Mouse (Mus musculus) neural tube, embryonic 11.5 days (tissue): ENCODE measurements around the gene Rybp. TPM values are rescaled to one million over a fixed set of nuclear protein-coding genes. Genes with fewer than 3 reads are reported as not detected.

Experiments
- ATAC-seq: fragments of 200-750 bp; cut with Nextera tagmentation; 2 replicates; pipeline ENCODE4 v1.8.0; 2017; ENCODE audit warnings: moderate number of reproducible peaks, mild to moderate bottlenecking, moderate TSS enrichment, moderate library complexity; ENCODE audit not compliant: insufficient read depth, low FRiP score, low TSS enrichment
- DNase-seq: peaks from one replicate; pipeline ENCODE4 v3.0.0-alpha.2; 2015; ENCODE audit warnings: low spot score
- H3K27ac ChIP-seq: fragments of 300-500 bp; sonication (generic); 2 replicates; pipeline ENCODE4 v1.5.1; 2014; ENCODE audit warnings: low read depth, mild to moderate bottlenecking, low read length
- H3K27me3 ChIP-seq: fragments of 300-500 bp; sonication (generic); 2 replicates; pipeline ENCODE4 v1.6.1; 2014; ENCODE audit warnings: mild to moderate bottlenecking, low read length, mixed read lengths; ENCODE audit not compliant: control insufficient read depth, insufficient read depth
- H3K36me3 ChIP-seq: fragments of 300-500 bp; sonication (generic); 2 replicates; pipeline ENCODE4 v1.6.1; 2014; ENCODE audit warnings: mild to moderate bottlenecking, low read length, moderate library complexity, mixed read lengths; ENCODE audit not compliant: control insufficient read depth, insufficient read depth
- H3K4me1 ChIP-seq: fragments of 300-500 bp; sonication (generic); 2 replicates; pipeline ENCODE4 v1.6.1; 2014; ENCODE audit warnings: low read length, mixed read lengths; ENCODE audit not compliant: control insufficient read depth, insufficient read depth
- H3K4me2 ChIP-seq: fragments of 300-500 bp; sonication (generic); 2 replicates; pipeline ENCODE4 v1.6.1; 2014; ENCODE audit warnings: low read depth, mild to moderate bottlenecking, moderate library complexity
- H3K4me3 ChIP-seq: fragments of 300-500 bp; sonication (generic); 2 replicates; pipeline ENCODE4 v1.5.1; 2014; ENCODE audit warnings: low read depth, low read length
- H3K9ac ChIP-seq: fragments of 300-500 bp; sonication (generic); 2 replicates; pipeline ENCODE4 v1.6.1; 2014; ENCODE audit warnings: mild to moderate bottlenecking, low read length
- H3K9me3 ChIP-seq: fragments of 300-500 bp; sonication (generic); 2 replicates; pipeline ENCODE4 v1.6.1; 2016; ENCODE audit warnings: low read length; ENCODE audit not compliant: control insufficient read depth
- WGBS: fragments of 180-500 bp; shearing (Covaris S2); extraction: QIAGEN DNeasy Blood & Tissue Kit; methylation state at CpG from one replicate; pipeline ENCODE4 v1.1.7; 2014; 5-methylcytosine and 5-hydroxymethylcytosine counted together
- polyA plus RNA-seq: library from polyadenylated mRNA; unstranded; fragments of >200 nt; fragmentation: Nextera tagmentation; extraction: Ambion mirVana; gene quantifications from 2 replicates; pipeline ENCODE4 v1.2.1, GENCODE M21; 2014

The Rybp gene
- polyA plus RNA-seq, 1 experiment from 2014 or later, result 12.0 TPM

DNA sequence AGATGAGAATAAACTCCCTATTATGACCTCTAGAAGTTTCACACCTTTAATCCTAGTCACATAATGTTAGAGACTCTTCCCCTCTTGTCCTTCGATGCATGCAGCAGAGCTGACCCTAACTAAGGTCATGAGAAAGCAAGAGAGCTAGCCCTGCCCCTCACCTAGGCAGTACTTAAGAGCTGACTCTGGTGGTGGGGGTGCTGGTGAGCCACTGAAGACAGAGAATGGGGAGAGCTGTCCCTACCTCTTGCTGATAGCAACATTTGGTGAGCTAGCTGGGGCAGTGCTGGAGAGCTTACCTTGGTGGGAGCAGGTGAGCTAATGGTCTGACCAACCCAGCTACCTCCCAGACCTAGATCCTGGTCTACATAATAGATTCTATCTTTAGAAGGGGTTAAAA lies 8.4 kb downstream of the Rybp start:
- no peak overlapping the region for H3K9ac ChIP-seq
- no peaks in the 10 kb centered on the region for H3K36me3 ChIP-seq
- H3K4me1 ChIP-seq, result 0 out of 2 replicates have a peak, but pooled peaks cover 2% of the 10 kb centered on the region
- no peak for DNase-seq
- no peak for ATAC-seq
- H3K27me3 ChIP-seq, result no peaks in the 10 kb centered on the region
- H3K27ac ChIP-seq, result no peak overlapping the region
- no peaks in the 10 kb centered on the region for H3K9me3 ChIP-seq
- whole genome bisulfite sequencing, result 100% methylated on average over 1 of the region's 1 CpGs
- H3K4me2 ChIP-seq, result no peak overlapping the region
- H3K4me3 ChIP-seq, result no peak overlapping the region

DNA sequence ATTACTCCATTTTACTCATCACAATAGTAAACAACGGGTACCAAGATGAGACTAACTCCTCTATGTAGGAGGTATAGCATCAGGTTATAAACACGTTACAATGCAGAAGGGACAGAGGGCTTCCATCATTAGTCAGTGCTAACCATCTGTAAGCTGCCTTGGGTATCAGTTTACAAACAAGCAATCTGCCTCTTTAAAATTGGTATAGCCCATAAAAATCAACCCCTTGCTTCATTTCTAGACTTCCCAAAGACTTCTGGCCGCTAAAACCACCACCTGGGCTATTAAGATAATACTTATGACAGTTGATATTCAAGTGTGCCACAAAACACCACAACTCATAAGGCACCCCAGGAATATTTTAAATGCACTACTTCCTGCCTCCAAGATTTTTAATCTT lies 10.9 kb downstream of the Rybp start:
- Histone ChIP-seq H3K27ac (no peak overlapping the region), H3K36me3 (no peaks in the 10 kb centered on the region), H3K9ac (no peak overlapping the region), H3K4me2 (no peak overlapping the region), H3K4me1 (0 out of 2 replicates have a peak, but pooled peaks cover 2% of the 10 kb centered on the region), H3K9me3 (no peaks in the 10 kb centered on the region), H3K27me3 (no peaks in the 10 kb centered on the region), H3K4me3 (no peak overlapping the region)
- DNase-seq, result no peak
- ATAC-seq, result no peak
- 88% methylated on average over 3 of the region's 3 CpGs for WGBS

GRCm38 (mm10) chr6:100275643-100276042 lies 11.6 kb downstream of the Rybp start:
- ATAC-seq (no peak), DNase-seq (no peak)
- no peak overlapping the region for H3K27ac ChIP-seq
- no peak overlapping the region for H3K4me2 ChIP-seq
- H3K27me3 ChIP-seq, result no peaks in the 10 kb centered on the region
- no peaks in the 10 kb centered on the region for H3K36me3 ChIP-seq
- no peak overlapping the region for H3K9ac ChIP-seq
- no peak overlapping the region for H3K4me3 ChIP-seq
- no peaks in the 10 kb centered on the region for H3K9me3 ChIP-seq
- 0 out of 2 replicates have a peak, but pooled peaks cover 2% of the 10 kb centered on the region for H3K4me1 ChIP-seq

DNA sequence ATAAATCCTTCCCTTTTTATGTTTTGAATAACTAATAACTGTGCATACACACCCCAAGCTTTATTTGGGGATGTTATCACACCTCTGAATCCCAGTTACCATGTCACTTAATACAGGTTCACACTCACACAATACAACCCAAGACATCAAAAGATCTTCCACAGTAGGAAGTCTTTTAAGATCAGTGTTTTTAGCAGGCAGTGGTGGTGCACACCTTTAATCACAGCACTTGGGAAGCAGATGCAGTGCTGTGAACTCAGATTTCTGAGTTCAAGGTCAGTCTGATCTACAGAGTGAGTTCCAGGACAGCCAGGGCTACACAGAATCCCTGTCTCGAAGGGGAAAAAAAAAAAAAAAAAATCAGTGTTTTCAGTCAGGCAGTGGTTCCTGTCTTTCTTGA lies 13.7 kb downstream of the Rybp start:
- no peak overlapping the region for H3K4me2 ChIP-seq
- H3K36me3 ChIP-seq, result no peaks in the 10 kb centered on the region
- WGBS, result 69% methylated on average over 1 of the region's 1 CpGs
- H3K4me3 ChIP-seq, result no peak overlapping the region
- no peaks in the 10 kb centered on the region for H3K4me1 ChIP-seq
- no peak overlapping the region for H3K9ac ChIP-seq
- no peak overlapping the region for H3K27ac ChIP-seq
- DNase-seq (no peak), ATAC-seq (no peak)
- H3K9me3 ChIP-seq, result no peaks in the 10 kb centered on the region
- H3K27me3 ChIP-seq, result no peaks in the 10 kb centered on the region

DNA sequence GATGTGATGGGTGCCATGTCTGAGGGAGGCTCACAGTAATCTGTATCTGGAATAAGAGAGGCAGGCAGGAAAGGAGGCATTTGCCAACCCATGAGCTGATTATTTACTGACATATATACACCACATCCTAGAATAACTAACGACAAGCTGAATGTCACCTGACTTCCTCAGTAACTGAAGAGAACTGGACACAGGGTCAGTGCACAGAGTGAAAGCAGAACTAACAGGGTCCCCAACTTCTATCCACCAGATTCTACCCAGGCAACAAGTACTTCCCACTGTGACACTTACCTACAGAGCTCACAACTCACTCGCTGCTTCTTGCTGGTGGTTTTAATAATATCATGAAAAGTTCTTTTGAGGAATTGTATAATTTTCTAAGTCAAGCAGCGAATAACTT lies 15.3 kb downstream of the Rybp start:
- Histone ChIP-seq H3K27ac (no peak overlapping the region), H3K9me3 (no peaks in the 10 kb centered on the region), H3K9ac (no peak overlapping the region), H3K36me3 (no peaks in the 10 kb centered on the region), H3K27me3 (no peaks in the 10 kb centered on the region), H3K4me2 (no peak overlapping the region), H3K4me1 (no peaks in the 10 kb centered on the region), H3K4me3 (no peak overlapping the region)
- 84% methylated on average over 3 of the region's 3 CpGs for WGBS
- DNase-seq (no peak), ATAC-seq (no peak)

DNA sequence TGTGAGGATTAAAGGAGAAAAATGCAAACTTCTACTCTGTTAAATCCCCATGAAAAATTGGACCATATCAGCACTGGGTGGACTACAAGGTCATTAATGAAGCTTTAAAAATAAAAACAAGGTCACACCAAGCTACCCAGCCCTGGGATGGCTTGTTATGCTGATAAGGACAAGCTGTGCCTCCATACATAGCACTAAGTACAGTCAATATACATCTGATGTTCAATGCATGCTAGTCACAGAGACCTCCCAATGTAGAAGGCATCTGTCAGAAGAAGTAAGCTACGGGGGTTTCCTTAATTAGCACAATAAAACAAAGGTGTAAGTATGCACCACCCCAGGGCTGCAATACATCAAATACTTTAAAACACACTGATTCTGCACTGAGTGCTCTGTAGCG lies 16.5 kb downstream of the Rybp start:
- no peak overlapping the region for H3K9ac ChIP-seq

DNA sequence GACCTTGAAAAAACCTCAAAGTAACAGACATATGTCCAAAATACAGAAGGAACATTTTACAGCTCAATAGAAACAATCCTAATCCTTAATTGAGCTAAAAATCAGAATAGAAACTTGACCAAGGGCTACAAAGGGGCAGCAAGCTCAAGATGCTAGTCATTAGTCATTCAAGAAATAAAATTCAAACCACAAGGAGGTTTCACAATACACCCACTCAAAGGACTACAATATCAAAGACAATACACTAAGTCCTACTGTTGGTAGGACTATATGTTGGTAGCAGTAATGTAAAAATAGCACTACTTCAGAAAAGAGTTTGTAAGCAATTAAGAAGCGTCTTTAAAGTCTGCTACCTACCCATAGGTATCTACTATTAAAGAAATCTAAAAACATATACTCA lies 27.7 kb downstream of the Rybp start:
- no peak overlapping the region for H3K4me3 ChIP-seq
- H3K4me2 ChIP-seq, result no peak overlapping the region
- no peaks in the 10 kb centered on the region for H3K36me3 ChIP-seq
- no peak for DNase-seq
- H3K4me1 ChIP-seq, result no peaks in the 10 kb centered on the region
- no peak for ATAC-seq
- no peak overlapping the region for H3K27ac ChIP-seq
- 92% methylated on average over 1 of the region's 1 CpGs for WGBS
- H3K9ac ChIP-seq, result no peak overlapping the region
- no peaks in the 10 kb centered on the region for H3K9me3 ChIP-seq
- no peaks in the 10 kb centered on the region for H3K27me3 ChIP-seq

More for the DNA sequence above, 16.5 kb downstream of the Rybp start:
- Histone ChIP-seq H3K4me1 (no peaks in the 10 kb centered on the region), H3K36me3 (no peaks in the 10 kb centered on the region), H3K9me3 (no peaks in the 10 kb centered on the region), H3K27me3 (no peaks in the 10 kb centered on the region), H3K4me3 (no peak overlapping the region), H3K4me2 (no peak overlapping the region), H3K27ac (no peak overlapping the region)
- 73% methylated on average over 2 of the region's 2 CpGs for WGBS
- DNase-seq (no peak), ATAC-seq (no peak)

- Histone ChIP-seq H3K9ac (no peak overlapping the region), H3K4me2 (no peak overlapping the region), H3K9me3 (no peaks in the 10 kb centered on the region), H3K4me3 (no peak overlapping the region), H3K27me3 (no peaks in the 10 kb centered on the region), H3K27ac (no peak overlapping the region), H3K4me1 (no peaks in the 10 kb centered on the region), H3K36me3 (no peaks in the 10 kb centered on the region)
- DNase-seq, result no peak
- ATAC-seq, result no peak
Observed at GRCm38 (mm10) chr6:100258278-100258677, 29.0 kb downstream of the Rybp start.

GRCm38 (mm10) chr6:100255411-100255810 lies 31.9 kb downstream of the Rybp start:
- Histone ChIP-seq H3K9ac (no peak overlapping the region), H3K27ac (no peak overlapping the region), H3K4me2 (no peak overlapping the region), H3K27me3 (no peaks in the 10 kb centered on the region), H3K4me1 (no peaks in the 10 kb centered on the region), H3K4me3 (no peak overlapping the region), H3K9me3 (no peaks in the 10 kb centered on the region), H3K36me3 (no peaks in the 10 kb centered on the region)
- ATAC-seq (no peak), DNase-seq (no peak)
- WGBS, result 86% methylated on average over 1 of the region's 1 CpGs
